Mouse (Mus musculus): Measurements from ENCODE around the gene Mpst.

Gene Mpst

DNA sequence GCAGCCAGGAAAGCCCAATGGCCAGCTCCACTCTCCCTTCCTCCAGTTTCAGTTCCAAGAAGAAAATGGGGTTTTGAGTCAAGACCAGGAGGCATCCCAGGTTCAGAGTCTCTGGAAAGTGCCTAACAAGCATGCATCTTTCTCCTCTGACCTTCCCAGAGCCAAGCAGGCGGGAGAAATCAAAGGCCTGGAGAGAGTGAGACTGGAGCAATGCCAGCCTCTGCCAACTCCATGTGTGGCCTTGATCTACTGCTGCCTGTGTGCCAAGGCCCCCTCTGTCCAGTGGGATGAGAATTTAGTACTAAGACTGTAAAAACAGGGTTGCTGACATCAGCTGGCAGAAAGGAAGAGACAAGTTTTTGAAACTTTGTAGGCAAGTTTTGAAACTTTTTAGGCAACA, 2.3 kb upstream of the Mpst start:
- no peak for DNase-seq (ENCODE audit: low spot score in 2 of 2)

DNA sequence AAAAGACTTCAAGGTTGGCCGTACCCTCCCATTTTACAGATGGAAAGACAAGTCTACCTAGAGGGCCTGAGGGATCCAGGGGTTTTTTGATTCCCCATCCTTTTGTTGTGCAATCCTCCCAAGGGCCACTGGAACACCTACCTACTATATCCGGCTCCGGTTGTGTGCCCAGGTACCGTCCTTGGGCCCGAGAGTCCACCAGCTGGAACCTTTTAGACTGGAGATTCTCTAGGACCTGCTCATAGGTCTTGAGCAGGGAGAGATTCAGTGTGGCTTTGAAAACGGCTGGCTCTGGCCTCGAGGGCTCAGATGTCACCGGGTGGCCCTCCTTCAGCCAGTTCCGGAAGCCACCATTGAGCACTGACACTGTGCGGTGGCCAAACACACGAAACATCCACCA, 1.1 kb upstream of the Mpst start:
- DNase-seq (ENCODE audit: low spot score in 2 of 2) = no peak

GRCm38 (mm10) chr15:78405517-78406211, 552 bp upstream of the Mpst start, which contains the start of gene Tst:
Tst (minus strand) TSS chr15:78405907.
- peak; percentile 80 to 88 for DNase-seq (ENCODE audit: low spot score in 2 of 2)

GRCm38 (mm10) chr15:78409570-78410052, 3.4 kb downstream of the Mpst start:
- no peak for DNase-seq (ENCODE audit: low spot score in 2 of 2)

GRCm38 (mm10) chr15:78413083-78413718, 7.0 kb downstream of the Mpst start:
- no peak for DNase-seq (ENCODE audit: low spot score in 2 of 2)

- no peak for DNase-seq (ENCODE audit: low spot score in 2 of 2)
Observed at GRCm38 (mm10) chr15:78413719-78414117, 7.5 kb downstream of the Mpst start.

DNA sequence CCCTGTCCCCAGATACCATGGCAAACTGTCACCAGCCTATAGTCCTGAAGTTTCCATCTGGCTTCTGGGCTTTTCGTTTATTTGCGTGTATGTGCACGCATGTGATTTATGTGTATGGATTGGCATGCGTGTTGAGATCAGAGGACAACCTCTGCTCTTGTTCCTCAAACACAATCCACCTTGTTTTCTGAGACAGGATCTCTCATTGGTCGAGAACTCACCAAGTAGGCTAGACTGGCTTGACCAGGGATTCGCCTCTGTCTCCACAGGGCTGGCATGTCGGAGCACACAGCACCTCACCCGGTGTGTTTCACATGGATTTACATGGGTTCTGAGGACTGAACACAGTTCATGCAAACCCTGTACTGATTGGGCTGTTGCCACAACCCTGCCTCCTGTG, 7.9 kb downstream of the Mpst start:
- DNase-seq (ENCODE audit: low spot score in 2 of 2) = no peak

- DNase-seq (ENCODE audit: low spot score in 2 of 2) = no peak
Observed at GRCm38 (mm10) chr15:78416937-78417336, 10.7 kb downstream of the Mpst start.

DNA sequence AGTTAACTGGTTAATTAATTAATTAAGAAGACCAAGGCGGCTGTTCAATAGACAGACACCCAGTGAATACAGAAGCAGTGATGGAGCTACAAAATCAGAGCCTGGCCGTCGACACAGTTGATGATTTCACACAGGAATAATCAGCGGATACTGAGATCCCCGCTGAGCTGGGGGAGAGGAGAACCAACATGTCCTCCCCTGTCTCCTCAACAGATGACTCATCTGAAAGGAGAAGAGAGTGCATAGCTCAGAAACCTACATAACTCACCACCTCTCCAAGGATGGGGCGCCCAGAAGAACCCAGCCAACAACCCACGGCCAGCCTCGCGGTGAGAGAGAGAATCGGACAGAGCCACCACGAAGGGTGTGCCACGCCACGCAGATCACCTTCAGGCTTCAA, 14.2 kb downstream of the Mpst start:
- no peak for DNase-seq (ENCODE audit: low spot score in 2 of 2)

GRCm38 (mm10) chr15:78422046-78422956, 16.1 kb downstream of the Mpst start:
- peak in 1 of 2 experiments; percentile 76 for DNase-seq (ENCODE audit: low spot score in 2 of 2)

DNA sequence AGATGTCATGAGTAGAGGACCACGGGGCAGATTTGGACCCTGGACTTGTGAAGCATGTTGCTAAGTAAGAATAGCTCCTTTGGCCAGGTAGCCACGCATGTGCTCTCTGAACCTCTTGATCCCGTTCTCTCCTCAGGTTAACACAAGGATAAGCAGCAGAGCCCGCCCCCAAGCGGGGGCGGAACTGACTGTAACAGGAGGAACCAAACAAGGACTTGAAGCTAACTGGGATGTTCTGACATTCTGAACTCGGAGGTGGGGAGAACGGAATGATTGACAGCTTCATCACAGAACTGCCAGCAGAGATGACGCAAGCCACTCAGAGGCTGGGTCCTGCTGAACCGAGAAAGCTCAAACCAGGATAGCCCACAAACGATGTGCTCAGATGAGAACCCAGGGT, 18.3 kb downstream of the Mpst start:
- DNase-seq (ENCODE audit: low spot score in 2 of 2) = no peak

DNA sequence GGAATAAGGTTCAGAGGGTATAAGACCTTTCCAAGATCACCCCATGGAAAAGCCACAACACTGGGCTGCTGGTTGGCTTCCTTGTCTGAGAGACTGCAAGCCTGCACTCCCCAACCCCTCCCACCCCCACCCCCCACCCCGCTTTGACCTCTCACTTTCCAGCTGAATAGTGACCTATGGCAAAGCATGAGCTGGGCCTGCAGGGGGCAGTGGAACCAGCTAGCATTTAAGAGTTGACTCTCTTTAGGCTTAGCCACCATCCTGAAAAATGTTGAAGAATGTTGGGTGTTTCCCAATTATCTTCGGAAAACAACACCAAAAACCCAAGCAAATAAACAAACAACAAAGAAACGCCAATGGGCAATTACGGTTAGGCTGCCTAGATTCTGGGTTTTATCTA, 19.0 kb downstream of the Mpst start:
- no peak for DNase-seq (ENCODE audit: low spot score in 2 of 2)

DNA sequence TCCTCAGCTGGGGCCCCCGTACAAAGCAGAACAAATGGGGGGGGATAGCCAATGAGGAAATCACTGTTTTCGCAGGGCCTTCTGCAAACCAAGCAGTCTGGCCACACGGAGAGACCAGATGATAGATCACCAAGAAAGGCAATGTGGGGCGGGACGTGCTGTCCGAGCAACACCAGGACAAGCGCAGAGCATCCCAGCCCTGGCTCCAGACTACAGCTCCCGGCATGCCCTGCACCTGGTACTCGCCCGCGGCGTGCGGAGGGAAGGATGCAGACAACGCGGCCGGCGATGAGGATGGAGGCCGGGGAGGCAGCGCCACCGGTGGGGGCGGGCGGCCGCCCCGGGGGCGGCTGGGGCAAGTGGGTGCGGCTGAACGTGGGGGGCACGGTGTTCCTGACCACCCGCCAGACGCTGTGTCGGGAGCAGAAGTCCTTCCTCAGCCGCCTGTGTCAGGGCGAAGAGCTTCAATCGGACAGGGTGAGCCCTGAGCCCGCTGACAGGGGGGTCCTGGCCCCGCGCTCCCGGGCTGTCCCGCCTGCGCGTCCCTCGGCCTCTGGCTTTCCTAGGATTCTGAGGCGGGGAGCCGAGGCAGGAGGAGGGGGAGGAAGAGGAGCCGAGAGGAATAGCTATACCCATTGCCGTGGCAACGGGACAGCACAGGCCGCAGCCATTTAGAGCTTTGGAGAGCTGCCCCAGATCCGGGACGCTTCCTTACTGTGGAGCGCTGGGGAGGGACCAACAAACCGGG, 22.3 kb downstream of the Mpst start, which contains the start of gene Kctd17:
Kctd17 (plus strand) TSS at position 174 of the 748 bp plus-strand sequence.
- peak in 1 of 2 experiments; percentile 75 for DNase-seq (ENCODE audit: low spot score in 2 of 2)

DNA sequence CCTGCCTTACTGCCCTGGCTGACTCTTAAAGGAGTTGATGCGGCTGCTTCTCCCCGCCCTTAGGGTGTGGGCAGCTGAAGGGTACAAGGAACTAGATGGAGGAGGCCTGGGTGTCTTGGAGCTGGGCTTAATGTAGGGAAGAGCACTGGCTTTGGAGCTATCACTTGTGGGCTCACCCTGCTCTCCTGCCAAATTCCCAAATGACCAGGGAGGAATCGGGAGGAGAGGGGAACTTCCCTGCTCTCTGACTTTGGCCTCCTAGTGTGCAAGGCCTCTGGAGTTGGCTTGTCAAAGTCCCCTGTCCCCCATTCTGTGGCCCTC, 22.9 kb downstream of the Mpst start:
- DNase-seq (ENCODE audit: low spot score in 2 of 2) = no peak

- no peak for DNase-seq (ENCODE audit: low spot score in 2 of 2)
Observed at GRCm38 (mm10) chr15:78429871-78430622, 23.8 kb downstream of the Mpst start.

DNA sequence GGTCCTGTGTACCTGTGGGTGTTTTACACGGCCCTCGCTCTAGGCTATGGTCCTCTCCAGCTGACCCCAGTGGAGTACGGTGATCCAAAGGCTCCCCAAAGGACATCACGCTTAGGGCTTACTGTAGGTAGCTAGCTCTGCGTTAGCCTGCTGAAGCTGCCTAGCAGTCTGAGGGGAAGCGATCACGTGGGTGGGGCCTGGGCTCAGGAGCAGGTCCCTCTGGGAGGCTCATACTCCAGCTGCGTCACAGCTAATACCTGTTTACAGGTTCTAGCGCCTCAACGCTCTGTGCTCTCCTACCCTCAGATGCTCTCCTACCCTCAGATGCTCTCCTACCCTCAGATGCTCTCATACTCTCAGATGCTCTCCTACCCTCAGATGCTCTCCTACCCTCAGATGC, 24.7 kb downstream of the Mpst start:
- DNase-seq (ENCODE audit: low spot score in 2 of 2) = no peak

DNA sequence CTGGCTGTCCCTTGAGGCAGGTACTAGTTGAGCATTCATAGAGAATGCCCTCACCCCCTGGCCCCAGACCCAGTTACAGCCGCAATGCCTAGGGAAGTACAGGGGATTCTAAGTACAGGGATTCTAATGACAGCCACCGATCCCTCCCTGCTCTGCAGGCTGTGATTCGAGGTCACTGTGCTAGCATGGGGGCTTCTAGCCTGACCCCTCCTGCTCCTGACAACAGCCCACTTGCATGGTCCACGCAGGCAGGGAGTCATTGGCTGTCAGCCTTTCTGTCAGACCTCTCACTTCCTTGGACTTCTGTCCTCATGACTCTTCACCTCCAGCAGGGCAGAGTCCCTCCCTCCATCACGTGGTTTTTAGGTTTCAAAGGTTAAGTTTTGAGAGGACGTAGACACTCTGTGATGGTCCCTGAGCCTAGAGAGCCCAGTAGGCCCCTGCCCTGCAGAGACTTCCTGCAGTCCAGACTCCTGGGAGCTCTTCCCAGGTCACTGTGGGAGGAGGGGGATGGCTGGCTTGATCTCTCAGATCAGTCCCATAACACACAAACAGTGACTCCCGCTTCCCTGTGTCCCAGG, 25.4 kb downstream of the Mpst start:
- no peak for DNase-seq (ENCODE audit: low spot score in 2 of 2)

GRCm38 (mm10) chr15:78434896-78435520, 28.8 kb downstream of the Mpst start:
- peak in 1 of 2 experiments; percentile 52 for DNase-seq (ENCODE audit: low spot score in 2 of 2)

DNA sequence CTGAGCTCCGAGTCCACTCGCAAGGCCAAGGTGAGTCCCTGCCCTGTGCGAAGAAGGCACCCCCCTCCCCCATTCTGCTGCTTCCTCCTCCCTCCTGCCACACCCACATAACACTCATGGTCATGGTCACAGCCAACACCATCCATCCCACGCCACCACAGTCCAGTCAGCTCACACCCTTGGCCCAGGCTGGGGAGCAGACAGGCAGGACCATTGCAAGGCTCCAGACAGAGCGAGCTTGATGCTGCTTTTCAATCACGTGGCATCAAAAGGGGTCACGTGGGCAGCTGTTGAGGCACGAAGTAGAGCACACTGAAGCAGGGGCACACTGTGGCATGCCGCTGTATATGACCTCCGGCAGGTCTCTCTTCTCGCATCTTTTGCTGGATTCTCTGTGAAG, 29.5 kb downstream of the Mpst start:
- no peak for DNase-seq (ENCODE audit: low spot score in 2 of 2)

Data from frontal cortex, postnatal 14 days (tissue).